Mouse (Mus musculus) liver, postnatal 0 days (tissue): ENCODE measurements around the gene Dpp9. TPM values are rescaled to one million over a fixed set of nuclear protein-coding genes. Genes with fewer than 3 reads are reported as not detected.

Experiments
- ATAC-seq: fragments of 200-750 bp; cut with Nextera tagmentation; 2 replicates; pipeline ENCODE4 v1.8.0; 2017; ENCODE audit warnings: mild to moderate bottlenecking, moderate library complexity
- DNase-seq: peaks from one replicate; pipeline ENCODE4 v3.0.0-alpha.2; 2016
- H3K27ac ChIP-seq: fragments of 300-500 bp; sonication (generic); 2 replicates; pipeline ENCODE4 v1.5.1; 2014; ENCODE audit warnings: antibody characterized with exemption, moderate library complexity, mild to moderate bottlenecking, low read depth
- H3K27me3 ChIP-seq: fragments of 300-500 bp; sonication (generic); 2 replicates; pipeline ENCODE4 v1.6.1; 2014; ENCODE audit warnings: low read length, control low read depth, mixed read lengths; ENCODE audit not compliant: insufficient read depth
- H3K36me3 ChIP-seq: fragments of 300-500 bp; sonication (generic); replicated peaks from 2 replicates; pipeline ENCODE4 v1.6.1; 2014; ENCODE audit warnings: mild to moderate bottlenecking, control low read depth, low read length, moderate library complexity, mixed read lengths; ENCODE audit not compliant: insufficient read depth
- H3K4me1 ChIP-seq: fragments of 300-500 bp; sonication (generic); 2 replicates; pipeline ENCODE4 v1.6.1; 2014; ENCODE audit warnings: antibody characterized with exemption, mild to moderate bottlenecking, control low read depth; ENCODE audit not compliant: insufficient read depth
- H3K4me2 ChIP-seq: fragments of 300-500 bp; sonication (generic); 2 replicates; pipeline ENCODE4 v1.6.1; 2014; ENCODE audit warnings: low read depth, mild to moderate bottlenecking, low read length, moderate library complexity, mixed read lengths
- H3K4me3 ChIP-seq: fragments of 300-500 bp; sonication (generic); 2 replicates; pipeline ENCODE4 v1.5.1; 2014; ENCODE audit warnings: low read depth, low read length
- H3K9ac ChIP-seq: fragments of 300-500 bp; sonication (generic); replicated peaks from 2 replicates; pipeline ENCODE4 v1.6.1; 2014; ENCODE audit warnings: mild to moderate bottlenecking, moderate library complexity
- H3K9me3 ChIP-seq: fragments of 300-500 bp; sonication (generic); 2 replicates; pipeline ENCODE4 v1.6.1; 2016; ENCODE audit warnings: mild to moderate bottlenecking, control low read depth, low read length, mixed read lengths
- CTCF ChIP-seq: sonication (generic); IDR thresholded peaks from 2 replicates; pipeline ENCODE4 v1.5.1; 2016; ENCODE audit warnings: antibody characterized with exemption, low read depth
- EP300 ChIP-seq: IDR thresholded peaks from 2 replicates; pipeline ENCODE4 v1.6.1; 2016; ENCODE audit warnings: antibody characterized with exemption, low read depth, mild to moderate bottlenecking
- WGBS: fragments of 180-500 bp; shearing (Covaris S2); extraction: QIAGEN DNeasy Blood & Tissue Kit; methylation state at CpG from one replicate; pipeline ENCODE4 v1.1.7; 2014; ENCODE audit not compliant: insufficient replicate concordance; 5-methylcytosine and 5-hydroxymethylcytosine counted together
- polyA plus RNA-seq: library from polyadenylated mRNA; unstranded; fragments of >200 nt; fragmentation: Nextera tagmentation; extraction: Ambion mirVana; gene quantifications from 2 replicates; pipeline ENCODE4 v1.2.1, GENCODE M21; 2015

Dpp9 gene
- polyA plus RNA-seq, 1 experiment from 2014 or later: 12.1 TPM

DNA sequence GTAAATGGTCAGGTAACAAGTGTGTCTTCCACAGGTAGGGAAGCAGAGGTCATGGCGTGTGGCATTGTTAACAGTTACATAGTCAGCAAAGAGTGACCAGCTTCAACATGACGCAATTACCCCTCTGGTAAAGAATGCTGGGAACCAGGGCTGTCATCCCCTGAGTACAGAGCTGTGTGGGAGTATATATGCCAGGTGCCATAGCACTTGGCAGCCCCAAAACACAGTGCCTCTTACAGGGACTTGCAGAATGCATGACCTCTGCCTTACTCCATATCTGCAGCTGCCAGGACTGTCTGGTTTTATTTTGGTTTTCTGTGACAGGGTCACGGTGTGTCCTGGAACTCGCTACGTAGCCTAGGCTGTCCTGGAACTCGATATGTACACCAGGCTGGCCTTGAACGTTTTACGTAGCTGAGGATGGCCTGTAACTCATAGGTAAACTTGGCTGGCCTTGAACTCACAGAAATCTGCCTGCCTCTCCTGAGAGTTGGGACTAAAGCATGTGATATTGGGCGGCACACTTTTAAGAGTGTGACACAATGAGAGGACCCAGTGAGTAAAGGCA, 10.7 kb downstream of the Dpp9 start:
- Histone ChIP-seq H3K27me3 (no peaks in the 10 kb centered on the region), H3K9me3 (no peaks in the 10 kb centered on the region), H3K9ac (no peak overlapping the region), H3K36me3 (peaks cover 58% of the 10 kb centered on the region), H3K4me1 (peaks cover 18% of the 10 kb centered on the region), H3K27ac (peak overlapping the region; percentile 62), H3K4me2 (no peak overlapping the region), H3K4me3 (no peak overlapping the region)
- 75% methylated on average over 9 of the region's 9 CpGs for WGBS
- ATAC-seq (peak; percentile 24), DNase-seq (no peak)
- no peak for TF ChIP-seq CTCF
- no peak for TF ChIP-seq EP300

DNA sequence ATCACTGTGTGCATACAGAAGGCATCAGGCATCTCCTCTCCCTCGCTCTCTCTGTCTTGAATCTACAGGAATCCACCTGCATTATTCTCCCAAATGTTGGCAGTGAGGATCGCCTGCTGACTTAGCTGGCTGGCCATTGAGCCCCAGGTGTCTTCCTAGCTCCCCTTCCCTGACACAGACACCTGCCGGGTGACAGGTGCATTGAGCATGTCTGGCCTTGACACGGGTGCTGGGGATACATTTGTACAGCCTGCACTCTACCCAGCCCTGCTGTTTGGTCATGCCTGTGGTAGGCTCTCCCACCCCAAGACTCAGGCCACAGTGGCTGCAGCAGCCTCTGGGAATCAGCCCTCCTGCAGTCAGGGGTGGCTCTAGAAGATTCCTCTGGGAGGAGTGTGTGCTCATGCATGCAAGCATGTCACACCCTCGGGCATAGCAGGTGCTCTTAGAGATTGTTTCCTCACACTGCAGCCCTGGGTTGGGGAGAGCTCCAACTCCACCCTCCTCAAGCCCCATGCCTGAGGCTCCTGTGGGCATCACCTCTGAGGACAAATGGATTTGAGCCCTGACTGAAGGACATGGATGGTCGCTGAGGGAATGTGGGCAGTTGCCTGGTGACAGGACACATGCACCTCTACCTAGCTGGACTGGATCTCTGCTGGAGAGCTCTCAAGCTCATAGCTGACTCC, 11.6 kb downstream of the Dpp9 start:
- peaks cover 67% of the 10 kb centered on the region for H3K36me3 ChIP-seq
- no peak for DNase-seq
- H3K9me3 ChIP-seq: no peaks in the 10 kb centered on the region
- no peak for ATAC-seq
- 65% methylated on average over 6 of the region's 6 CpGs for WGBS
- no peak overlapping the region for H3K4me3 ChIP-seq
- peak overlapping the region; percentile 67 for H3K27ac ChIP-seq
- peaks cover 12% of the 10 kb centered on the region for H3K4me1 ChIP-seq
- H3K27me3 ChIP-seq: no peaks in the 10 kb centered on the region
- no peak overlapping the region for H3K4me2 ChIP-seq
- no peak overlapping the region for H3K9ac ChIP-seq
- TF ChIP-seq EP300 (no peak), CTCF (no peak)

DNA sequence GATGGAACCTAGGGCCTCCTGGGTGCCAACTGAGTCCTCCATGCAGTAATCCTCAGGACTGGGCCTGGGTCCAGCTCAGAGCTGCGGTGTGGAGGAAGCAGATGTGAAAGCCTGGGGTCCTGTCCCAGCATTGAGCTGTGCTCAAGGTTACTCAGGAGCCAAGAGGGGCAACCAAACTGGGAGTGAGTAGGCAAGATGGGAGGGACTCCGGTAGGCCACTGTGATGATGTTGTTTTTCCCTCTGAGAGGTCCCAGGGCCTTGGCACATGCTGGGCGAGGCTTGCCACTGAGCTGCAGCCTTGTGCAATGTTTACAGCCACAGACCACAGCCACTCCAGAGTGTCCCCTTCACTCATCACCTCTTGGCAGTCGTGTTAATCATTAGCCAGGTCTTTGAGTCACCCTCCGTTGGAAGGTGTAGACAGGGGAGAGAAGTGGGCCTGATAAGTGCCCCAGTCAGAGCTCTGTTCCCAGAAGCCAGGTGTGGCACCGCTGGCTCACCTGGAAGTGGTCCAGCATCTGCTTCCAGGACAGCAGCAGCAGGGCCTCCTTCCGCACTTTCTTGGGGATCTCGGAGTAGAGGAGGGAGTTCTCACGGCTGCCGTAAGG, 12.3 kb downstream of the Dpp9 start:
- Histone ChIP-seq H3K9ac (no peak overlapping the region), H3K4me2 (no peak overlapping the region), H3K4me1 (peaks cover 12% of the 10 kb centered on the region), H3K4me3 (no peak overlapping the region), H3K27me3 (no peaks in the 10 kb centered on the region), H3K9me3 (no peaks in the 10 kb centered on the region), H3K27ac (peak overlapping the region; percentile 71), H3K36me3 (peaks cover 69% of the 10 kb centered on the region)
- ATAC-seq (peak; percentile 92), DNase-seq (peak; percentile 58)
- 61% methylated on average over 10 of the region's 10 CpGs for WGBS
- no peak for TF ChIP-seq EP300
- no peak for TF ChIP-seq CTCF

GRCm38 (mm10) chr17:56203729-56204128, 15.0 kb downstream of the Dpp9 start:
- peaks cover 12% of the 10 kb centered on the region for H3K4me1 ChIP-seq
- no peaks in the 10 kb centered on the region for H3K27me3 ChIP-seq
- DNase-seq: no peak
- no peak for ATAC-seq
- H3K9me3 ChIP-seq: no peaks in the 10 kb centered on the region
- no peak overlapping the region for H3K27ac ChIP-seq
- no peak overlapping the region for H3K4me2 ChIP-seq
- peaks cover 63% of the 10 kb centered on the region for H3K36me3 ChIP-seq
- H3K4me3 ChIP-seq: no peak overlapping the region
- no peak overlapping the region for H3K9ac ChIP-seq
- TF ChIP-seq EP300 (no peak), CTCF (peak; percentile 52)
- 65% methylated on average over 3 of the region's 3 CpGs for WGBS

GRCm38 (mm10) chr17:56202476-56202875, 16.2 kb downstream of the Dpp9 start:
- no peak for TF ChIP-seq CTCF
- no peak for TF ChIP-seq EP300
- H3K27me3 ChIP-seq: no peaks in the 10 kb centered on the region
- H3K9ac ChIP-seq: no peak overlapping the region
- no peak overlapping the region for H3K27ac ChIP-seq
- H3K36me3 ChIP-seq: peaks cover 69% of the 10 kb centered on the region
- no peak for ATAC-seq
- H3K4me1 ChIP-seq: peaks cover 7% of the 10 kb centered on the region
- WGBS: 91% methylated on average over 8 of the region's 8 CpGs
- H3K9me3 ChIP-seq: no peaks in the 10 kb centered on the region
- no peak overlapping the region for H3K4me3 ChIP-seq
- no peak overlapping the region for H3K4me2 ChIP-seq
- DNase-seq: no peak

DNA sequence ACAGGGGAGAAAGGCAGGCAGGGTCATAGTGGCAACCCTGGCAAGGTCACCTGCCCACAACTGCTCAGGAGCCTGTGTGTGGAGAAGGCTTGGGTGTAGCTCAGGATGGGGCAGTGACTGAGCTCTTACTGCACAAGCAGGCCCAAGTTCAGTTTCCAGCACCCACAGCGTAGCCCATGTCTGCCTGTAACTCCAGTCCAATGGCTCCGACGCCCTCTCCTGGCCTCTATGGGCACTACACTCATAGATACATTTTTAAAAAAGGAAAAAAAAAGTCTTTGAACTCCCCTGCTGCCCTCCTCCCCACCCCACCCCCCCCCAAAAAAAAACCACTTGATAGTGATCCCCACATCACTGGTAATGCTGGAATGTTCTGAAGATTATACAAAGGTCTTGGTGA, 17.1 kb downstream of the Dpp9 start:
- Histone ChIP-seq H3K4me3 (no peak overlapping the region), H3K9ac (no peak overlapping the region), H3K4me2 (no peak overlapping the region), H3K4me1 (peaks cover under 1% of the 10 kb centered on the region; the same call in 1 of the 2 replicates), H3K9me3 (no peaks in the 10 kb centered on the region), H3K27ac (no peak overlapping the region), H3K27me3 (no peaks in the 10 kb centered on the region), H3K36me3 (peaks cover 76% of the 10 kb centered on the region)
- no peak for ATAC-seq
- 67% methylated on average over 3 of the region's 3 CpGs for WGBS
- TF ChIP-seq EP300 (no peak), CTCF (peak; percentile 31; the same call in 1 of the 2 replicates)
- no peak for DNase-seq
